Mouse (Mus musculus): ENCODE results near the gene Ppm1h.

- TF ChIP-seq POLR2A (IDR thresholded peaks at IDR 0.05; ENCODE audit: borderline replicate concordance, extremely low read depth, insufficient read depth, insufficient read length, poor library complexity, severe bottlenecking) (no peak), CTCF (IDR thresholded peaks at IDR 0.05; ENCODE audit: borderline replicate concordance, extremely low read depth, insufficient read depth, insufficient read length) (no peak)
These were observed 231.0 kb downstream of the Ppm1h start for GRCm38 (mm10) chr10:122909406-122910032.

Data from brain, embryonic 14.5 days (tissue).